Mouse (Mus musculus): ENCODE results near the gene Fdxr. TPM values are rescaled to one million over a fixed set of nuclear protein-coding genes. Genes with fewer than 3 reads are reported as not detected.

Gene Fdxr
- polyA plus RNA-seq, 1 experiment from 2014 or later, result 18.4 TPM

DNA sequence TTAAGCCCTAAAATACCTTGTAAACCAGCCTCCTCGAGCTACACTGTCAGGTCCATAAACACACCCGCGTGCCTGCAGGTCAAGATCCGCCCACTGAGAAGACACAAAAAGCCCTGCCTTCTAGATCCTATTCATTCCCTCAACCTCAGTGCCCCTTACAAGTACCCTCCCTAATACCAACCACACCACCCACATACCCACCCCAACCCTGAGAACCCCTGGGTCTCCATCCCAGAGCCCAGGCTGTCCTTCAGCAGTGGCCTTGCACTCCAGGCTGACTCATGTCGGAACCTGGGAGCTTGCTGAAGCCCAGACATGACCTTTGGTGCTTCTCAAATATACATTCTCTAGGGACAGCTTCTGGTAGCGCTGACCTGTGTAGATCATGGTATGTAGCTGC lies 2.1 kb downstream of the Fdxr start:
- H3K9me3 ChIP-seq, result no peaks in the 10 kb centered on the region
- H3K4me3 ChIP-seq, result no peak overlapping the region
- H3K27me3 ChIP-seq, result no peaks in the 10 kb centered on the region; the same call in 1 of the 2 replicates
- H3K4me2 ChIP-seq (replicated peaks), result no peak overlapping the region
- H3K36me3 ChIP-seq, result no peaks in the 10 kb centered on the region
- H3K9ac ChIP-seq (replicated peaks), result no peak overlapping the region
- ATAC-seq (ENCODE audit: low FRiP score, low read depth), result no peak
- peaks cover 22% of the 10 kb centered on the region for H3K4me1 ChIP-seq
- no peak overlapping the region for H3K27ac ChIP-seq (replicated peaks)
- 83% methylated on average over 6 of the region's 6 CpGs for WGBS

DNA sequence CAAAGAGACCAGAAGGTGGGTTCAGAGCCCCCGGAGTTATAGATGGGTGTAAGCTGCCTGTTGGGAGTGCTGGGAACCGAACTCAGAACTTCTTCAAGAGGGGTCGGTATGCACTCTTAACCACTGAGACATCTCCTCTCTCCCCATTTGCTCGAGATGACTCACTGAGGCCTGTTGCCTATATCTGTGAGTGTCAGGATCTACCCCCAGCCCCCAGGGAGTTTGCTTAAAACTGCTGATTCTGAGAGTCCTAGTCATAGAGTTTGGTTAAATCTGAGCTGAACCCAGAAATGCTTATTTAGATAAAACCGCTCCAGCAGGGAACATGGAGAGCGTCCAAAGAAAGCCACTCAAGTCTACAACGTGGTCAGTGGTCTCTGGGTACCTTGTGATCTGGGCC lies 2.7 kb downstream of the Fdxr start:
- no peaks in the 10 kb centered on the region for H3K9me3 ChIP-seq
- peaks cover 5% of the 10 kb centered on the region for H3K36me3 ChIP-seq
- ATAC-seq (ENCODE audit: low FRiP score, low read depth), result no peak
- H3K4me2 ChIP-seq (replicated peaks), result no peak overlapping the region
- no peak overlapping the region for H3K27ac ChIP-seq (replicated peaks)
- no peak overlapping the region for H3K4me3 ChIP-seq
- H3K27me3 ChIP-seq, result peaks cover 5% of the 10 kb centered on the region
- WGBS, result 92% methylated on average over 7 of the region's 7 CpGs
- no peak overlapping the region for H3K9ac ChIP-seq (replicated peaks)
- H3K4me1 ChIP-seq, result peaks cover 22% of the 10 kb centered on the region

DNA sequence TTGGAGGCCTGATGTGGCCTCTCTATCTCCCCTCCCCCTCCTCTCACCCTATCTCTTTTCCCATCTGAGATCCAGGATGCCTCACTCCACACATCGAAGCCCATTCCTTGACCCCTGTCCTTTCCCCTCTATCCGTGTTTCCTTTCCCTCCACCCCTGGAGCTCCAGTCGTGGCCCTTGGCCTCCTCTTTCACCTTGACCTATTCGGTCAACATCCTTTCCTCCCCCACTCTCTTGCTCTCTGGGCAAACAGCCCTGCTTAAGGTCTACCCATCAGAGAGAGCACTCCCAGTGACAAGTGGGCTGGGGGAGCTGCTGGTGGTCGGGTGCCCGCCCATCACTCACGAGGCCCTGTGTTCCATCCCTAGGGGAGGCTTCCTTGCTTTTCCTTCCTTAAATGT lies 3.1 kb downstream of the Fdxr start:
- no peak overlapping the region for H3K9ac ChIP-seq (replicated peaks)
- WGBS, result 70% methylated on average over 7 of the region's 7 CpGs
- H3K36me3 ChIP-seq, result peaks cover 9% of the 10 kb centered on the region
- no peak overlapping the region for H3K4me2 ChIP-seq (replicated peaks)
- peaks cover 10% of the 10 kb centered on the region for H3K27me3 ChIP-seq
- peaks cover 22% of the 10 kb centered on the region for H3K4me1 ChIP-seq
- H3K27ac ChIP-seq (replicated peaks), result no peak overlapping the region
- no peak for ATAC-seq (ENCODE audit: low FRiP score, low read depth)
- H3K4me3 ChIP-seq, result no peak overlapping the region
- H3K9me3 ChIP-seq, result no peaks in the 10 kb centered on the region

DNA sequence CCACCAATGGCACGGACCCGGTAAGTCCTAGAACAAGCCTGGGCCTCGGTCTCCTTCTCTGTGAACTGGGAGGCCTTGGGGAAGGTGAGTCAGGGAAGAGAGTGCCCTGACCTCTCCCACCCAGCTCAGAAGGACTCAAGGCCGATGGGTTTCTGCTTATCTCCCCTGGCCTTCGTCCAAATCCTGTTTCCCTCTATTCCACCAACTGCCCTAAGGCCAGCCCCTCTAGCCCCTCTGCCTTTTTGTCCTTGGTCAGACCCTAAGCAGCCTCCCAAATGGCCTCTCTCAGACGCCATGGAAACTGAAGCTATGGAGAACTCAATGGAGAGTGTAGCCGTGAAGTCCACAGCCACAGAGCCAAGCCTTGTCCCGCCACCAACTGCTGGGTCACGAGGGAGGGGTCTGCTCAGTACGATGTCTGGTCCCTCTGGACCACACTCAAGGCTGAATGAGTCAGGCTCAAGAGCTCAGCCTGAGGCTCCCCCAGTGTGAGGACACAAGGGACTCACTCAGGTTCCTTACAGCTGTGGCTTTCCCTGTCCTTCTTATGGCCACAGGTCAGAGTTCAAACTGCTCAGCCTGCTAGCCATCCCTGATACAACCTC lies 3.9 kb downstream of the Fdxr start:
- Histone ChIP-seq H3K9ac (replicated peaks) (no peak overlapping the region; the same call in 1 of the 2 replicates), H3K4me2 (replicated peaks) (no peak overlapping the region), H3K4me1 (peaks cover 20% of the 10 kb centered on the region), H3K9me3 (no peaks in the 10 kb centered on the region), H3K4me3 (no peak overlapping the region), H3K27me3 (peaks cover 17% of the 10 kb centered on the region), H3K36me3 (peaks cover 13% of the 10 kb centered on the region), H3K27ac (replicated peaks) (no peak overlapping the region)
- ATAC-seq (ENCODE audit: low FRiP score, low read depth), result no peak
- 72% methylated on average over 10 of the region's 10 CpGs for WGBS

DNA sequence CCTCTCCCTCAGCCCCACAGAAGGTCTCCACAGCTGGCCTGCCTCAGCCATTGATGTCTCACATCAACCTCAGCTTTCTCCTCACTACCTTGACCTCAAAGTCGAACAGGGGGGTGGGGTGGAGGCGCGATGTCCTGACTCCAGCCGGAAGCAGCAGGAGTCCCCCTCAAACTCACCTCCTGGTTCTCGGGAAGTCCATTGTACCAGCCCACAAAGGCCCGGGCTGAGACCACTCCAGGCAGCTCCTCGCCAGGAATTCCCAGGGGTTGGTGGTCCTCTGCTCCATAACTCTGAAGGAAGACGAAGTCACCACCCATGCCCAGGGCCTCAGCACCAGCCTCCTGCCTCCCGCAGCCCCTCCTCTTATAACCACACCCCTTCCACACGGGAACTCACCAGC lies 5.4 kb downstream of the Fdxr start:
- H3K9me3 ChIP-seq, result no peaks in the 10 kb centered on the region
- no peak overlapping the region for H3K4me2 ChIP-seq (replicated peaks)
- ATAC-seq (ENCODE audit: low FRiP score, low read depth), result no peak
- no peak overlapping the region for H3K4me3 ChIP-seq
- no peak overlapping the region for H3K9ac ChIP-seq (replicated peaks)
- peaks cover 13% of the 10 kb centered on the region for H3K36me3 ChIP-seq
- 70% methylated on average over 10 of the region's 10 CpGs for WGBS
- no peak overlapping the region for H3K27ac ChIP-seq (replicated peaks)
- peaks cover 24% of the 10 kb centered on the region for H3K4me1 ChIP-seq
- H3K27me3 ChIP-seq, result peaks cover 32% of the 10 kb centered on the region

DNA sequence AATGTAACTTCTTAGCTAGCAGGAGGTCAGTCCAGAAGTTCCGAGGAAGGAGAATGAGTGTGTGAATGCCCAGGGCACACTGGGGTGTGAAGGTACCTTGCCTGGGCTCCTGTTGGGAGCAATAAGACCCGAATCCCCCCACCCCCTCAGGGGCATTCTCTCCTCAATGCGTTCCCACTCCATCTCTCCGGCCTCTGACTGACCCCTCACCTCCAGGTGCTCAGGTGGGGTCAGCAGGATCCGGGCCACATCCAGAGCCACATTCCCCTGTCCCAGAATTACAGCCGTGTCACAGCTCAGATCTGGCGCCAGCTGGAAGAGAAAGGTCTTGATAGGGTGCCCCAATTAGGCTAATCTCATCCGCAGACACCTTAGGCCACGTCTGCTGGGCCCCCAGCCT lies 5.8 kb downstream of the Fdxr start:
- peaks cover 37% of the 10 kb centered on the region for H3K27me3 ChIP-seq
- H3K4me2 ChIP-seq (replicated peaks), result no peak overlapping the region
- H3K9ac ChIP-seq (replicated peaks), result no peak overlapping the region
- peaks cover 13% of the 10 kb centered on the region for H3K36me3 ChIP-seq
- WGBS, result 75% methylated on average over 9 of the region's 9 CpGs
- no peaks in the 10 kb centered on the region for H3K9me3 ChIP-seq
- peaks cover 24% of the 10 kb centered on the region for H3K4me1 ChIP-seq
- no peak for ATAC-seq (ENCODE audit: low FRiP score, low read depth)
- no peak overlapping the region for H3K4me3 ChIP-seq
- H3K27ac ChIP-seq (replicated peaks), result no peak overlapping the region

DNA sequence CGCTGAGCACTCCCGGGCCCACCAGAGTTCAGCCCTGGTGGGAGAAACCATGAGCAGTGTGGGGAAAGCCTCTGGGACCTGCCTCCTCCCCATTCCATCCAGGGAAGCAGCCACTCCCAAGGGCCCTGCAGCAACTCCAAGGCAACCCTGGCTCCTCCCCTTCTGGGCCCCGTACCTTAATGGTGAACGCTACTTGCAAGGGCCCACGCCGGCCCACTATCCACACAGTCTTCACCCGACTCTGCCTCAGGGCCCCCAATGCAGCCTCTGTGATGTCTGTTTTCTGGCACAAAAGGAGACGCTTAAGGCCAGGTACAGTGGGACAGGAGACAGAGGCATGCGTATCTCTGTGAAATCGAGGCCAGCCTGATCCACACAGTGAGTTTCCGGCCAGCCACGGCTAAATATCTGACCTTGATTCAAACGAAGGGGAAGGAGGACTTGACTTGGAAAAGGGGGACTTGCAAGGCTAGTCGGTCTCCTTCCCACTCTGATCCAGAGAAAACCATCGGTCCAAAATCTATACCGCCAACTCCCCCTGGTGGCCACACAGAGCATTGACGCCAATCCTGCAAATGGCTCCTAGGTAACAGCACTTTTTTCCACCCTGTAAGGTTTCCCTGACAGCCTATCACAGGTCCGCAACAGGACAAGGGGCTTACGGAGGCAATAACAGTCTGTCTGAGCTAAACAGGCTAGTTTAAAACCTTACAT lies 6.5 kb downstream of the Fdxr start:
- Histone ChIP-seq H3K27ac (replicated peaks) (no peak overlapping the region), H3K4me2 (replicated peaks) (no peak overlapping the region), H3K27me3 (peaks cover 44% of the 10 kb centered on the region), H3K4me1 (peaks cover 24% of the 10 kb centered on the region), H3K36me3 (peaks cover 13% of the 10 kb centered on the region), H3K9me3 (no peaks in the 10 kb centered on the region), H3K9ac (replicated peaks) (no peak overlapping the region), H3K4me3 (no peak overlapping the region)
- 0 out of 2 replicates have a peak, but pooled peaks have one; percentile 24 for ATAC-seq (ENCODE audit: low FRiP score, low read depth)
- WGBS, result 30% methylated on average over 19 of the region's 19 CpGs

DNA sequence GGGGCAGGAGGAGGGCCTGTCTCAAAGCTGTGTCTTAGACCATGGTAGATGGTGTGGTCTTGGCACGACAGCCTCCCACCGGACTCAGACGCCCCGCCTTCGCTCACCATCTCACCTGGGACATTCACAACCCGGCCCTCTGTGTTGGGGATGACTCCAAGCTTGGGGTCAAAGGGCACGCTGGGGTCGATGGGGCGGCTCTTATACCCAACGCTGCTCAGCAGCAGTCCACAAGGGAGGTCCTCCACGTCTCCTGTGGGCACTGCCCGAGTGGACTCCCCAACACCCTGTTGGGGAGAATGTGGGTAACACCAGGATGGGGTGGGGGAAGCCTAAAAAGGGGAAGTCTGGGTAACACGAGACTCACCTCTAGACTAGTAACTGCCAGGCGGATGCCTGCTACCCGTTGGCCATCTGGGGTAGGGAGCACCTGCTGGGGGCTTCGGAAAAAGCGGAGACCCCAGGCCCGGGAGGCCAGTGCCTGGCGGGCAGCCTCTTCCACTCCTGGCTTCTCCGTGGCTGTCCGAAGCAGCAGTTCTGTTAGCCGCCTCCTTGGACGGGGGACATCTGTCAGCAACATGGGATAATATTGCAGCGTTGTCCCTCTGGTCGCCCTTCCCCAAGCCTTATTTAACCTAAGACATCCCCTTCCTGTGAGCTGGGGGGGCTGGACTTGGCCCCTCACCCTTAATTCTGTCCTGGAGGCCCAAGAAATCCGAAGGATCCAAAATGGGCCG lies 7.4 kb downstream of the Fdxr start:
- Histone ChIP-seq H3K9me3 (no peaks in the 10 kb centered on the region), H3K4me1 (peaks cover 30% of the 10 kb centered on the region), H3K4me2 (replicated peaks) (no peak overlapping the region), H3K9ac (replicated peaks) (no peak overlapping the region), H3K27ac (replicated peaks) (no peak overlapping the region), H3K27me3 (peaks cover 52% of the 10 kb centered on the region), H3K4me3 (no peak overlapping the region), H3K36me3 (peaks cover 13% of the 10 kb centered on the region)
- no peak for ATAC-seq (ENCODE audit: low FRiP score, low read depth)
- WGBS, result 91% methylated on average over 27 of the region's 27 CpGs

DNA sequence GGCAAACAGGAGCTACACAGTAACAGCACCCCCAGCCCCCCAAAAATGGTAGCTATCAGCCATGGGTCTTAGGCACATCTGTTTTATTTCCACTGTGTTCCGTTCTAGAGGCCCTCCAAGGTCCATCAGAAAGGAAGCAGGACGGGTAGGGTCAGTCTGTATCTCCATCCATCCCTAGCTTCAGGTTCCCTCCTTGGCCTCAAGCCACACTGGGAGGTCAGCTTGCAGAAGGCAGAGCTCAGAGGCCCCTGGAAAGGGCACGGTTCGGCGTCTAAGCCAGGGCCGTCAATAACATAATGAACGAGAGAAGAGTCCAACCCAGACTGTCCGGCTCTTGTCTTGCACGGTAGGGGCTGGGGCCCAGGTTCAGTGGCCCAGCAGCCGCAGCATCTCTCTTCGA lies 8.9 kb downstream of the Fdxr start:
- Histone ChIP-seq H3K27me3 (peaks cover 68% of the 10 kb centered on the region), H3K4me1 (peaks cover 30% of the 10 kb centered on the region), H3K36me3 (peaks cover 13% of the 10 kb centered on the region), H3K9ac (replicated peaks) (no peak overlapping the region), H3K4me3 (no peak overlapping the region), H3K4me2 (replicated peaks) (no peak overlapping the region), H3K27ac (replicated peaks) (no peak overlapping the region), H3K9me3 (no peaks in the 10 kb centered on the region)
- ATAC-seq (ENCODE audit: low FRiP score, low read depth), result no peak
- 76% methylated on average over 11 of the region's 11 CpGs for WGBS

DNA sequence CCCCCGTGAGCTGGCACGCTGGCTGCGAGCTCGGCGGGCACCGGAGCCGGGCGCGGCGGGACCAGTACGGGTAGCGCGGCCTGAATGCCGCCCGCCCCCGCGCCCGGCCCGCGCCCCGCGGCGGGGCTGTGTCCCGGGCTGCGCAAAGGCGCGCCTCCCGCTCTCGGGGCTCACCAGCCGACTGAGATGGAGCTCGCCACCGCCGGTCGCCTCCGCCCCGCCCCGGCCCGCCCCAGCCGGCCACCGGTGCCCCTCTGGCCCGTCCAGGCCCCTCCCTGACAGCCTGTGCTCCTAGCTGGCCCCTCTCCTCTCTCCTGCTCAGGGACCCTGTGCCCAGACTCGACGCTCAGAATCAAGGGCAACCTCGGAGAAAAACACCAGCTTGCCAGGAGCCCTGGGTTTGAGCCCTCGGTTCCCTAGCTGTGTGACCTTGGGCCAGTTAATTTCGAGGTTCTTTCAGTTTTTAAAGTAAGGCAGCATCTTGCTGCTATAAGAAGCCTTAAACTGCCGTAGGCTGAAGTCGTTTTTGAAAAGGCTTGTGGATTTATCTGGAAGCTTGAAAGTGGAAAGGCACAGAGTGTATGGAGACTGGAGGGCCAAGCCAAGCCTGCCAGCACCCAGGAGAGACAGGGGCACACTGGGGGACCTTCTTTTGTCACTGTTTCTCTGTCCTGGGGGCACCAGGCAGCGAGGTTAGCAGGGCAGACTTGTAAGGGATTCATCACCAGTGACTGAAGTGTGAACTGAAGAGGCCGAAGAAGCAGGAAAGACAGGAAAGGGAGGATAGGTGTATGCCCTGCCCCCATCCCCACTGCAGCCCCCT lies 9.6 kb downstream of the Fdxr start, which contains the start of gene Grin2c:
TSS of gene Grin2c (minus strand) at position 183 of the 823 bp plus-strand sequence.
- Histone ChIP-seq H3K4me2 (replicated peaks) (peak within 1 kb of the TSS; percentile 53), H3K4me1 (peaks cover 30% of the 10 kb centered on the region), H3K4me3 (peak within 1 kb of the TSS; percentile 31), H3K36me3 (peaks cover 13% of the 10 kb centered on the region), H3K9me3 (no peaks in the 10 kb centered on the region), H3K27ac (replicated peaks) (no peak within 1 kb of the TSS), H3K27me3 (peaks cover 74% of the 10 kb centered on the region), H3K9ac (replicated peaks) (0 out of 2 replicates have a peak within 1 kb of the TSS, but pooled peaks have one; percentile 21)
- WGBS, result 6% methylated on average over 37 of the region's 50 CpGs
- no peak for ATAC-seq (ENCODE audit: low FRiP score, low read depth)

DNA sequence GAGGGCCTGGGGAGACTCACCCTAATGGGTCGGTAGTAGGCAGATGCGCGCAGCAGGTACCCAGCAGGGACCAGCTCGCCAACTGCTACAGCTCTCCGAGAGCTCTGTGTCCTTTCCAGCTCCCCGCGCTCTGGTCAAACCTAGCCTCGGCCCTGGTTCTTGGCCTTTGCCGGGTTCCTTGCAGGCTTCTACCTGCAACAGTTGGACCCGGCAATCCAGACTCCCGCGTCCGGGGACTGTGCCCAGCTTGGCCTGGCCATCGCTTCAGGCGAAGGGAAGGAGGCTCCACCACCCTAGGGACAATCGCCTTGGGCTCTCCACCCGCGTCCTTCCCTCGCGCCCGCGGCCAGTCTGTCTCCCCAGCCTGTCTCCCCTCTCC lies 10.5 kb downstream of the Fdxr start:
- H3K27ac ChIP-seq (replicated peaks), result no peak overlapping the region
- peak overlapping the region; percentile 53 for H3K4me2 ChIP-seq (replicated peaks)
- H3K36me3 ChIP-seq, result peaks cover 13% of the 10 kb centered on the region
- 1% methylated on average over 20 of the region's 22 CpGs for WGBS
- peak overlapping the region; percentile 31 for H3K4me3 ChIP-seq
- no peak overlapping the region for H3K9ac ChIP-seq (replicated peaks)
- peaks cover 30% of the 10 kb centered on the region for H3K4me1 ChIP-seq
- H3K9me3 ChIP-seq, result no peaks in the 10 kb centered on the region
- no peak for ATAC-seq (ENCODE audit: low FRiP score, low read depth)
- H3K27me3 ChIP-seq, result peaks cover 83% of the 10 kb centered on the region

All from midbrain, embryonic 12.5 days (tissue).